Mouse (Mus musculus) heart, postnatal 0 days (tissue): ENCODE measurements around the gene Ramp2. TPM values are rescaled to one million over a fixed set of nuclear protein-coding genes. Genes with fewer than 3 reads are reported as not detected.
A peak's percentile ranks its signal among the peaks of the same experiment; 100 is the strongest.

Experiments
- ATAC-seq: fragments of 200-750 bp; cut with Nextera tagmentation; 2 replicates; pipeline ENCODE4 v1.8.0; 2017; ENCODE audit warnings: low read depth, moderate number of reproducible peaks, moderate library complexity; ENCODE audit not compliant: insufficient read depth
- DNase-seq: peaks from one replicate; pipeline ENCODE4 v3.0.0-alpha.2; 2016; ENCODE audit warnings: low spot score
- H3K27ac ChIP-seq: fragments of 300-500 bp; sonication (generic); 2 replicates; pipeline ENCODE4 v1.5.1; 2014; ENCODE audit warnings: low read depth, mild to moderate bottlenecking
- H3K27me3 ChIP-seq: fragments of 300-500 bp; sonication (generic); 2 replicates; pipeline ENCODE4 v1.6.1; 2014; ENCODE audit warnings: low read length, mixed read lengths; ENCODE audit not compliant: control insufficient read depth, insufficient read depth
- H3K36me3 ChIP-seq: fragments of 300-500 bp; sonication (generic); replicated peaks from 2 replicates; pipeline ENCODE4 v1.6.1; 2014; ENCODE audit warnings: low read length, mixed read lengths; ENCODE audit not compliant: control insufficient read depth, insufficient read depth
- H3K4me1 ChIP-seq: fragments of 300-500 bp; sonication (generic); 2 replicates; pipeline ENCODE4 v1.6.1; 2014; ENCODE audit warnings: antibody characterized with exemption; ENCODE audit not compliant: control insufficient read depth, insufficient read depth
- H3K4me2 ChIP-seq: fragments of 300-500 bp; sonication (generic); 2 replicates; pipeline ENCODE4 v1.6.1; 2014; ENCODE audit warnings: low read depth, mild to moderate bottlenecking, low read length, moderate library complexity
- H3K4me3 ChIP-seq: fragments of 300-500 bp; sonication (generic); 2 replicates; pipeline ENCODE4 v1.5.1; 2014; ENCODE audit warnings: low read depth, low read length
- H3K9ac ChIP-seq: fragments of 300-500 bp; sonication (generic); replicated peaks from 2 replicates; pipeline ENCODE4 v1.6.1; 2014; ENCODE audit warnings: low read depth, low read length, mixed read lengths
- H3K9me3 ChIP-seq: fragments of 300-500 bp; sonication (generic); replicated peaks from 2 replicates; pipeline ENCODE4 v1.6.1; 2016; ENCODE audit warnings: low read length; ENCODE audit not compliant: control insufficient read depth
- CTCF ChIP-seq: IDR thresholded peaks from 2 replicates; pipeline ENCODE4 v1.5.1; 2016; ENCODE audit warnings: antibody characterized with exemption, control low read depth, low read depth
- EP300 ChIP-seq: IDR thresholded peaks from 2 replicates; pipeline ENCODE4 v1.6.1; 2016; ENCODE audit warnings: antibody characterized with exemption, low read depth
- WGBS: fragments of 180-500 bp; shearing (Covaris S2); extraction: QIAGEN DNeasy Blood & Tissue Kit; methylation state at CpG from one replicate; pipeline ENCODE4 v1.1.7; 2014; 5-methylcytosine and 5-hydroxymethylcytosine counted together
- polyA plus RNA-seq: library from polyadenylated mRNA; unstranded; fragments of >200 nt; fragmentation: Nextera tagmentation; extraction: Ambion mirVana; gene quantifications from 2 replicates; pipeline ENCODE4 v1.2.1, GENCODE M21; 2015
- total RNA-seq: library from RNA; depleted of rRNA; stranded (reverse); fragments of >200 nt; gene quantifications from 2 replicates; pipeline ENCODE4 v1.2.3, GENCODE M21; 2014; ENCODE audit warnings: low replicate concordance

Ramp2 gene
- total and polyA plus RNA-seq, 2 experiments from 2014 or later: 159 to 182 TPM

DNA sequence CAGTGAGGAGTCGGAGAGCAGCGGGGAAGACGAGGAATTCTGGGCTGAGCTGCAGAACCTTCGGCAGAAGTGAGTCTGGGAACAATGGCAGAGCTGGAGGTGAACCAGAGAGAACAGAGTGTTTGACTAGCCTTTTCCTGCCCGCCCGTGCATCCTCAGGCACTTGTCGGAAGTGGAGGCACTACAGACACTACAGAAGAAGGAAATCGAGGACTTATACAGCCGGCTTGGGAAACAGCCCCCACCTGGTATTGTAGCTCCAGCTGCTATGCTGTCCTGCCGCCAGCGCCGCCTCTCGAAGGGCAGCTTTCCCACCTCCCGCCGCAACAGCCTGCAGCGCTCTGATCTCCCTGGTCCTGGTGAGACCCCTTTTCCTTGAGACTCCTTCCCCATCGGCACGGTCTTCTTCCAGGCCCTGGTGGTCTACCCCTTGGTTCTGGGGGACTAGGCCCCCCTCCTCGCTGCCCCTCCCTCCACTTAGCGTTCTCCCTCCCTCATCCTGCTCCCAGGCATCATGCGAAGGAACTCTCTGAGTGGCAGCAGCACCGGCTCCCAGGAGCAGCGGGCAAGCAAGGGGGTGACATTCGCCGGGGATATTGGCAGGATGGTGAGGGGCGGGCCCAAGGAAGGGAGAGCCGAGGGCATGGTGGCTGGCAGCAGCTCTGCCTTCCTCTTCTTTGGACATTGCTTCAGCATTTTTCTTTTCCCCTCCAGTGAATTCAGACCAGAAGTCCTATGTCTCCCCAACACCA is 30.7 kb downstream of the Ramp2 start:
- TF ChIP-seq EP300: no peak
- TF ChIP-seq CTCF: no peak
- no peak for DNase-seq
- H3K36me3 ChIP-seq: no peaks in the 10 kb centered on the region
- no peak overlapping the region for H3K27ac ChIP-seq
- H3K4me1 ChIP-seq: peaks cover 25% of the 10 kb centered on the region
- H3K9ac ChIP-seq: no peak overlapping the region
- H3K4me2 ChIP-seq: 0 out of 2 replicates have a peak overlapping the region, but pooled peaks have one; percentile 8
- H3K27me3 ChIP-seq: no peaks in the 10 kb centered on the region
- ATAC-seq: no peak
- no peak overlapping the region for H3K4me3 ChIP-seq
- H3K9me3 ChIP-seq: no peaks in the 10 kb centered on the region
- 43% methylated on average over 27 of the region's 27 CpGs for WGBS

DNA sequence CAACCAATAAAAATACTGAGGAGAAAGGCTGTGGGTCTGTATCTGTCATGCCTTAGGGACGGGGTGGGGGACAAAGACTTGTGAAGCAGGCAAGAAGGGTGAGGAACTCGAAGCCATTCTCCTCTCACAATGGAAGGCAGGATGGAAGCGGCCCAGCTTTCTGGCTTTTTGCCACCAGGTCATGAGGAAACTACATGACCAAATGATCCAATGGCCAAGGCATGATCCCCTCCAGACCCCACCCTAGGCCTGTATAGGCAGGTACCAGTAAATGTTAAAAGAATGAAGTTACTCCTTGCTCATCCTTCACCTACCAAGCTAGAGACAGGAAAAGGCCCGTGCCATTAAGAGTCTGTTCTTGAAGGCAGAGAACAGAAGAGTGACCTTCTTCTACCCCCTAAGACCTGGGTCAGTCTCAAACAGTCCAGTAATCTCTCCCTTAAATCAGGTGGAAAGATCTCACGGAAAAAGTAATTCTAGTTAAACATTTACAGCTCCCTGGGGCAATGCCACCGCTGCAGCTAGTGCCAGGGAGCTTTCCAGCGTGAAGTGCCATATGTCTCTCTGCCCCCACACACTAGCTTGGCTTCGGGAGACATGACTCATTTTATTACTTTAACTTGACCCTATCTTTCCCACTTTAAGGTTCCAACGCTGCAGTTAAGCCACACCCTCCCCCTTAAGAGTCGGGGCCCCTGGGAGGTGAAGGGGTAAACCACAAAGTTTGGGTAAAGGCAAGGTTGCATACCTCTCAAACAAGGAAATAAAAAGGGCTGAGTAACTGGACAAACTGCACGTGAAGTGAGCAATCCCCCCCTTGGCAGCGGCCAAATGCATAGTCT is 31.8 kb downstream of the Ramp2 start:
- no peak for TF ChIP-seq CTCF
- no peak for TF ChIP-seq EP300
- Histone ChIP-seq H3K9ac (peak overlapping the region; percentile 68), H3K4me1 (peaks cover 25% of the 10 kb centered on the region), H3K27ac (no peak overlapping the region; the same call in 1 of the 2 replicates), H3K36me3 (no peaks in the 10 kb centered on the region), H3K4me2 (peak overlapping the region; percentile 68), H3K27me3 (no peaks in the 10 kb centered on the region), H3K9me3 (no peaks in the 10 kb centered on the region), H3K4me3 (peak overlapping the region; percentile 74)
- ATAC-seq (no peak), DNase-seq (no peak)
- WGBS: 58% methylated on average over 12 of the region's 12 CpGs

DNA sequence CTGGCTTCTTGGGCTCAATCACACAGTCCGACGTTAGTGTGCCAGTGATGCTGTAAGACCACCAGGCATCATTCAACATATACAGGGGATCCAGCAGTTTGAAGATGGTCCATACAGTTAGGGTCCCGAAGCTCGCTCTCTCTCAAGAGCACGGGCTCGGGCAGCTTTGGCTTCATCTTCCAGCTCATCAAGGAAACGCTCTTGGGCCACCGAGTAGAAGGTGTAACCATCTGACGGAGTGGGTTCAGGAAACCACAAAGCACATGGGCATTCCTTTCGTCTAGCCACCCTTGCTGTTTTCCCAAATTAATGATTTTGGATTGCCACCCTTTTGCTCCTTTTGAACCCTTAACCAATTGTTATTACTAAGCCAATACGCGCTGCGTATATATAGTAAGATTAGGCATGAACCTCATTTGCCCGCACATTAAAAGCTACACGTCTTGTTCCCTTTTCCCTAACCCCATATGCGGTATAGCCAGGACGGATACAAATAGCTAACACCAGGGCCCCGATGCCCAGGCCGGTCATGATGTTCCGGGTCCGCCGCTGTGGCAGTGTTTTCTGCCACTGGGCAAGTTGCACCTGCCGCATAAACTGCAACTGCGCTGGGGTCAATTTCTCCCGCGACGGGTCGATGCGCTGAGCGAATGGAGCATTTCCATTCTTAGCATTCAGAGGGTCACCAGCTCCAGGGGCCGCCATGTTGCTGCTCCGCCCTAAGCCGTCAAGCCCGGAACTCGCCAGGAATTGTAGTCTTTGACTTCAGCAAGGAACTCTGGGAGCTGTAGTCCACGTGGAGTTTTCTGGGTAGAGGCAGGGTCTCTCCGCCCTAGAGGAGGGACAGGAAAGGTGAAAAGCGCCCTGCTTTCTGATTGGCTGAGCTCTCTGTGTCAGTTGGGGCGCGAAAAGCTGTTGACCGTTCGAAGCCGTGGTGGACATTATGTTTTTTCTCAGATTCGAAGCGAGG is 32.7 kb downstream of the Ramp2 start, which contains the start of the genes Cntd1 and Coa3:
Gene Cntd1 (plus strand): TSS at position 790 of the 970 bp plus-strand sequence.
Gene Coa3 (minus strand): TSS at position 892 of the 970 bp plus-strand sequence.
- Histone ChIP-seq H3K27ac (peak within 1 kb of the TSS; percentile 61), H3K9ac (peak within 1 kb of the TSS; percentile 68), H3K4me2 (peak within 1 kb of the TSS; percentile 68), H3K4me3 (peak within 1 kb of the TSS; percentile 74), H3K9me3 (no peaks in the 10 kb centered on the region), H3K36me3 (no peaks in the 10 kb centered on the region), H3K4me1 (peaks cover 25% of the 10 kb centered on the region), H3K27me3 (no peaks in the 10 kb centered on the region)
- no peak; the same call in 1 of the 2 replicates for TF ChIP-seq CTCF
- TF ChIP-seq EP300: no peak; the same call in 1 of the 2 replicates
- DNase-seq (peak; percentile 93), ATAC-seq (peak; percentile 98)
- WGBS: 8% methylated on average over 45 of the region's 45 CpGs

DNA sequence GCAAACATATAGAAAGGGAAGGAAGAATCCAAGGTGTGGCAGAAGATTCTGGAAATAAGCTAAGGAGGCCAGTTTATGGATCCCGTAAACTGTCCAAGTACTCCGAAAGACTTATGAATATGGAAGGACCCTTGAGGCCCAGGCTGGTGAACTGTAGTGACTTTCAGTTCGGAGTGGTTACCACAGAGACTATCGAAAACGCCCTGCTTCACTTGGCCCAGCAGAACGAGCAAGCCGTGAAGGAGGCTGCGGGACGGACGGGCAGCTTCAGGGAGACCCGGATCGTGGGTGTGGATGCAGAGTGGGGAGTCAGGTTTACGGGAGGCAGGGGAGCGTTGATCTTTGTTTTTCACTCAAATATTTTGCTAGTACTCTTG is 33.4 kb downstream of the Ramp2 start:
- Histone ChIP-seq H3K9me3 (no peaks in the 10 kb centered on the region), H3K9ac (0 out of 2 replicates have a peak overlapping the region, but pooled peaks have one; percentile 68)

More for the DNA sequence above, 33.4 kb downstream of the Ramp2 start:
- WGBS: 57% methylated on average over 14 of the region's 14 CpGs
- Histone ChIP-seq H3K4me2 (peak overlapping the region; percentile 68), H3K36me3 (no peaks in the 10 kb centered on the region), H3K4me1 (peaks cover 25% of the 10 kb centered on the region), H3K27me3 (no peaks in the 10 kb centered on the region), H3K27ac (no peak overlapping the region), H3K4me3 (peak overlapping the region; percentile 74)
- DNase-seq: no peak
- TF ChIP-seq CTCF (no peak), EP300 (no peak)
- no peak; the same call in 1 of the 2 replicates for ATAC-seq
